Mouse (Mus musculus): ENCODE results near the gene Intu.
A peak's percentile ranks its signal among the peaks of the same experiment; 100 is the strongest.

Gene Intu

DNA sequence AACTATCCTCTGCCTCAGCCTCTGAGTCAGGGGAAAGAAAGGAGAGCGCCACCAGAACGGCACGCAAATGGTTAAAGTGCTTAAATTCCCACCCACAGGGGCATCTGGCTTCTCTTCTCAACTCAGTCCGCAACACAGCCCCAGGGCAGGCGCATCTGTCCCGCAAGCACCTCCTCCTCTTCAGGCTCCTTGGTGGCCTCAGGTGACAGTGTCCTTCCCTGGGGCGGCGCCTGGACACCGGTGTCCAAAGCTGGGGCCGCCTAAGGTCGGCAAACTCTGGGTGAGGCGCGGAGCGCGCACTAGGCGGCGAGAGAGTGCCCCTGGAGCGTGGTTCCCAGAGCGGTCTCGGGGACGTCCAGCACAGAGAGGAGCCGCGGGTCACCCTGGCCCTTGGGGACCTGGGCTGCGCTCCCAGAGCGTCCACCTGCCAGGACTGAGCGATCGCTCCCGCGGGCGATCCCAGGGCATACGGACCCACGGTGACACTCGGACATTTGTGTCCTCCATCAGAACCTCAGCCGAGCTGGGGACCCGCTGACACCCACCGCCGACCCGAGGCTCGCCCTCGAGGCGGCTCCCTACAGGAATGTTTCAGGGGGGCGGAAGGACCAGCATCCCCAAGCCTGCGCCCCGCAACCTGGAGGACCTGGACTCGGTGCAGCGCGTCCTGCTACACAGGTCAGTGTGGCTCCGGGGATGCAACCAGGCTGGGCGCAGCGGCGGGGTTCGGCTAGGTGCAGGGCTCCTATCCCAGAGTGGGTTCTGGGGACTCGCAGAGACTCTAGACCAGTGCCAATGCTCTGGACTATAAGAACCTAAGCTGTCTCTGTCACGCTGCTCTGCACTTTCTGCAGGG, at the start of gene Intu:
TSS of gene Intu (plus strand) at position 1 of the 856 bp plus-strand sequence.
- DNase-seq (ENCODE audit: extremely low read depth, insufficient read length, low spot score): no peak

DNA sequence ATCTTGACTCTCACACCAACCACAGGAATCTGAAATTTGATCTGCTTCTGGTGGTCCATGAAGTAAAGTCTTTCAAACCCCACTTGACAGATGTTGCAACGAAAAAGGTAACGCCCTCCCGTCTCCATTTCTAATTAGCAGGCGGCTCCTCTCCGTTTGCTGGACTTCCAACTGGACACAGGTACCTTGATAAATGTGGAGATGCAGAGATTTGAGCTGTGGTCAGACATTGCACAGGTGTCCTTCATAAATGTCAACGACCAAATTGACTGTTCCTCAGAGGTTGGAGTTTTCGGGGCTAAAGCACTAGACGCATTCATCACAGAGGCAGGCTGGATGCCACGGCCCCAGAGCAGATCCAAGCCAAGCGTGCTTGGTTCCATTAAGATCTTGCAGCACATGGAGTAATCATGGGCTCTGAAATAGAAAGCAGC, 47.8 kb upstream of the Intu start:
- DNase-seq (ENCODE audit: extremely low read depth, insufficient read length, low spot score): no peak

DNA sequence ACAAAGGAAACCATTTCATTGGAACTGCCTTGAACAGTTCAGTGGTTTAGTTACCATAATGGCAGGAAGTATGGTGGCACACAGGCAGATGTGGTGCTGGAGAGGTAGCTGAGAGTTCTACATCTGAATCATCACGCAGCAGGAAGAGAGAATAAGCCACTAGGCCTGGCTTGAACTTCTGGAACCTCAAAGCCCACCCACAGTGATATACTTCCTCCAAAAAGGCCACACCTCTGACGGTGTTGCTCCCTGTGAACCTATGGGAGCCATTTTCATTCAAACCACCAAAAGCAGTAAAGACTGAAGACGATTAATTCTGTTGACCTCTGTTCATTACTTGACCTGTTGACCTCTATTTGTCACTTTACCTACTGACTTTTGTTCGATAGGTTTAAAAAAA, 43.7 kb upstream of the Intu start:
- no peak for DNase-seq (ENCODE audit: extremely low read depth, insufficient read length, low spot score)

DNA sequence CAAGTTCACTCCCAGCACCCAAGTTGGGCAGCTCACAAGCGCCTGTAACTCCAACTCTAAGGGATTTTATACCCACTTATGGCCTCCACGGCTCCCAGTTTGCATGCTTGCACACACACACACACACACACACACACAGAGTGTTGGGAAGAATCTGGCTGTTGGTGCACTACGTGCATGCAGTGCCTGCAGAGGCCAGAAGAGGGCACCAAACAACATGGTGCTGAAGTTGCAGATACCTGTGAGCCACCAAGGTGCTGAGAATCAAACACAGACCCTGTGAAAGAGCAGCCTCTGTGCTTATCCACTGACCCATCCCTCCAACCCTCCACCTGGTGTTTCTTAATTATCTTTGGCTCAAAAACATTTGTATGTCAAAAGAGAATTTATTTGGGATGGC, 39.3 kb upstream of the Intu start:
- no peak for DNase-seq (ENCODE audit: extremely low read depth, insufficient read length, low spot score)

DNA sequence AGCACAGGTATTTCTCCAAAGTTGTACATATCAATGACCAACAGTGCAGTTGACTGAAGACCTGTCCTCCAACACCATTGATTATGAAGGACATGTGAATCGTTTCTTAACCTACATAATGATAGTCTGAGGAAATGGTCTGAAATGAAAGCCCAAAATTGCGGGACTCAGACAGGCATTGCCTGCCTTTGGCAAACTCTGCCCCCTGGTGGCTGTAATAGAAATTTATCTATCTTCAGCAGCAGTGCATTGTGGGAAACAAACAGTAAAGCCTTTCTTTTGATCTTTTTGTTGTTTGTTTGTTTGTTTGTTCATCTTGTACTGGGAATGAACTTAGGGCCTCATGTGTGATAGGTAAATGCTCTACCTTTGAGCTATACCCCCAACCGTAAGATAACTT, 32.2 kb upstream of the Intu start:
- no peak for DNase-seq (ENCODE audit: extremely low read depth, insufficient read length, low spot score)

DNA sequence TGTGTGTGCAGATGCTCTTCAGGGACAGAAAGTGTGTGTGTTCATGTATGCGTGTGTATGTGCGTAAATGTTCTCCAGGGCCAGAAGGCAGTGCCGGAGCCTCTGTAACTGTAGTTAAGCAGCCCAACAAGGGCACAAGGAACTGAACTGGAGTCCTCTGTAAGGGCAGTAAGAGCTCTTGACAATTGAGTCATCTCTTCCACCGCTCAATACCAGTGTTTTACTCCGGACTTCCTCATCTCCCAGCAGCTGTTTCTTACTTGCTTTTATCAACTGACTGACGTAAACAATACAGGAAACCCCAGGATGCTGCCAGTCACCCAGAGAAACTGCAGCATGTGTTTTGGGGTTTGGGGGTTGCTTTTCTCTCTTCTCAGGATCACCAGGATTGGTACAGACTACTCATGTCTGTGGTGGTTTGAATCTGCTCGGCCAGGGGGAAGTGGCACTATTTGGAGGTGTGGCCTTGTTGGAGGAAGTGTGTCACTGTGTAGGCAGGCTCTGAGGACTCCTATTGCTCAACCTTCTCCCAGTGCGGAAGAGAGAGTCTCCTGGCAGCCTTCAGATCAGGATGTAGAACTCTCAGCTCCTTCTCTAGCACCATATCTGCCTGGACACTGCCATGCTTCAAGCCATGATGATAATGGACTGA, 30.8 kb upstream of the Intu start:
- DNase-seq (ENCODE audit: extremely low read depth, insufficient read length, low spot score): peak; percentile 59

DNA sequence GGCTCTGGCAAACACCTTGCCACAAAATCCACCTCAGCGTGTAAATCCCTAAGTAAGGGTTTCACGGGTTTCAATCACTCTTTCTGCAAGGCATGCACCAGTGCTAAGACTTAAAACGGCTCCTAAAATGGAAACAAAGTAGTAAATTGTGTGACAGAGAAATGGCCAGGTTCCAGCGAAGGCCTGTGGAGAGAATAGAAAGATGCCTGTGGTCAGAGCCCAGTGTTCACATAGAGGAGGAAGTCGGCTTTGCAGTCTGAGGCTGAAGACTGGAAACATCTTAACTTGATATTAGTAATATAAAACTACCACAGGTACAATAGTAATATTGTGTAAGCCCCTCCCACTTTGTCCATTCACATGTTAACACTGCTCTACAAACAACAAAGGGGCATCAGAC, 26.7 kb upstream of the Intu start:
- DNase-seq (ENCODE audit: extremely low read depth, insufficient read length, low spot score): no peak

DNA sequence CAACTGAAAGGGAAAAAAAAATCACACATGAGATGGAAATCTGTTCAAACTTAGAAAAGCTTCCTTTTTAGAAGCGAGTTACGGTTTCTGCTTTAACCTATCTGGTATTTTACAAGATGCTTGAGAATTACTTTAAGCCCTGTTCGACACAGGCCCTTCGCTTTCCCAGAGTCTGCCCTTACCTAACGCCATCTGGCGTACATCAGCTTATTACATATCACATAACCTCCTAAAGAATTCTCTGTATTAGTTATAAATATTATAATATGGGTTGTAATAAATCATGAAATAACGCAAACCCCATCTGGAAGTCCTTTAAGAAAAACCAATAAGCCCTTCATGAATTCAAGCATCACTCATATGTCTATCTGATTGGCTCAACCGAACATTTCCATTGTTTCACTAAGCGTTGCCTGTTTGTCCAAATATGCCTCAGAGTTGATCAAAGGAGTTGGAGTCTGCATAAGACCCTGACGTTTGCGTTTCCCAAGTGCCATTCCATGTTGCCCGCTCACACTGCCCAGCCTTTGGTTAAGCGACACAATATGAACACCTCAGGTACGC, 25.6 kb upstream of the Intu start:
- DNase-seq (ENCODE audit: extremely low read depth, insufficient read length, low spot score): no peak

DNA sequence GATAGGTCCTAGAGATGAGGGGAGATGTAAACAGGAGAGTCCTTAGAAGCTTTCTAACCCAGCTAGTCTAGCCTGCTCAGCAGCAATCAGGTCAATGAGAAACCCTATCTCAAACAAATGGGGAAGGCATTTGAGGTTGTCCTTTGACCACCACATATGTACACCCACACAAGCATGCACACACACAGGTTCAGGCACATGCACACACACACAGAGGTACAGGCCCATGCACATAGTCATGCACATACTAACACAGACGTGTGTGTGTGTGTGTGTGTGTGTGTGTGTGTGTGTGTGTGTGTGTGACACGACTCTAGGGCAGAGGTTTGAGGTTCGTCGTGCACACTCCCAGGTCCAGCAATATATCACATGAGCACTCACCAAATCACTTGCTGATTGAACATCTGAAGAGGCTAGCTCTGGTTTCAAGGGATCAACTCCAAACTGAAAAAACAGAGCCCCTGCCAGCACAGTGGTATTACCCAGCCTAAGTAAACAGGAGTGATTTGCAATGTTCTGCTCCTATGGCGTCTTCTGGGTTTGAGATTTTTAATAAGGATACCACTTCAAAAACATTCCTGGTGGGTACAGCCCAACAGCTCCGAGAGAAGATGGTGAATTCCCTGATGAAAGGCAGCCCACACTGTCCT, 22.0 kb upstream of the Intu start:
- no peak for DNase-seq (ENCODE audit: extremely low read depth, insufficient read length, low spot score)

DNA sequence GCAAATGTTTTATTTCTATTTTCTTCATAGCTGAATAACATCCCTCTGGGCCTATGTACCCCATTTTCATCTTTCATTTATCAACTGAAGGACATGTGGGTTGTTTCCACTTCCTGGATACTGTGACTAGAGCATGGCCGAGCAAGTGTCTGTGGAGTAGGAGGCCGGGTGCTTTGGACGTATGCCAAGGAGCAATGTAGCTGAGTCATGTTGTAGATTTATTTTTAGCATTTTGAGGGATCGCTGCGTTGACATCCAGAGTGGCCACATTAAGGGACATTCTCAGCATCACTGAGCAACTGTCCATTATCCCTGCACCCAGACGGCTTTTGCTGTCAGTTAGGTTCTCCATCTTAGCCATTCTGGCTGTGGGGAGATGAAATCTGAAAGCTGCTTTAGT, 20.5 kb upstream of the Intu start:
- DNase-seq (ENCODE audit: extremely low read depth, insufficient read length, low spot score): peak; percentile 54

DNA sequence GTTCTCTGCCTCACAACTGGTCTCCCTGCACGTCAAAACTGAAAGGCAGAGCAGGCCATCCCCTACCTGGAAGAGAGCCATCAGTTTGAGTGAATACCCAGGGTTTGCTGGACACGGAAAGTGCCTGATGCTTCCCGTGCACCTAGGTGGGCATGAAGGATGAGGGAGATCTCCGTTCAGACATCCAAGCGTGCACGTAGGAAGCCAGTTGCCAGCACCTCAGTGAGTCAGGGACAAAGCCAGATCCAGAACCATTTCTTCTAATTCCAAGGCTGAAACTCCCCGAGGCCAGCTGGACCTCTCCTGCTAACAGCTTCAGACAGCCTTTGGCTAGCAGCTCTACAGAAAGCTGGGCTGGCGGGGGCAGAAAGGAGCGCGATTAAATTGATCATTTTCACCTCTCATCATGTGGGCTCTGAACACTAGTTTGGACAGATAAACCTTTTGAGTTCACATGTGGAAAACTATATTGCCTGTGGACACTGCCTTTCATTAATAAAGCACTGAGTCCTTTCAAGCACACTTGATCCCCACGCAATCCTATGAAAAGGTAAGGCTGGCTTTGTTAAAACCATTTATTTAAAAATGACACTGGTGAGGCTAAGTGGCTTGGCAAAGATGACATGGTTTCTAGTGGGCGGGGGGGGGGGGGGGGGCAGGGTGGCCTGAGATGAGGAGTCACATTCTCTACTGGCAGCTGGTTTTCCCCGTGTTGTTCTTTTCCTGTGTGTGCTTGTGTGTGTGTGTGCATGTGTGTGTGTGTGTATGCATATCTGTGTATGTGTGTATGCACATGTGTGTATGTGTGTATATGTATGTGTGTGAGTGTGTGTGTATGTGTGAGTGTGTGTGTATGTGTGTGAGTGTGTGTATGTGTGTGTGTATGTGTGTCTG, 17.9 kb upstream of the Intu start:
- DNase-seq (ENCODE audit: extremely low read depth, insufficient read length, low spot score): no peak

DNA sequence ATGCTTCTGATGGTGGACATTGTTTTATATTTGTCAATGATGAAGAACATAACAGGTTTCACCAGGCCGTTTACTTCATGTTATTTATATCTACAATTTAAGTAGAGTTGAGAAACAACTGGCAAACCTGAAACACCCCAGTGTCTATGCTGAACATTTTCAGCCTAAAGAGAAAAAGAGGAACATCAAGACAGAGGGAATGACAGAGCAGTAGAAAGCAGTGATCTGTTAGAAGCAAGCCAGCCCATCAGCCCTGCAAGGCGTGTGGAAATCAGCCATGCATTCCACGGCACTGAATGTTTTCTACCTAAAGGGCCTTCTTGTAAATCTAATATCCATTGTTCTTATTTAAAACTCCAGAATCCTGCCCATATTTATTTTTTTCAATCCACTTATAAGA, 12.8 kb upstream of the Intu start:
- no peak for DNase-seq (ENCODE audit: extremely low read depth, insufficient read length, low spot score)

DNA sequence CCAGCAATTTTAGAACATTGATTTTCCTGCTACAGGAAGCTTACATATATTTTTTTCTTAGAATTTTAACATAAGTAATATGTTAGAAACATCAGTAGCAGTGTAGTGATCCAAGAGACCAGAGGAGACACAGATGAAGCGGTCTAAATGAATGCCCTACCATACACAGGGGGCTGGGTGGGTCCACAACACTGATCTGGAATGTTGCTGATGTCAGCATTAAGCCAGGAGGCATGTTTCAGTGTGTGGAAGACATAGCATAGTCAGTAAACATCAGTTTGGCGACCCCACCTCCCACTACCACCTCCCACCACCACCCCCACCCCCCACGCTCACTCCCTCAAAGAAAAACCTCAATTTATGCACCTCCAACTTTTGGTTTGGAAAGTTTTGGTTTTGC, 11.5 kb upstream of the Intu start:
- no peak for DNase-seq (ENCODE audit: extremely low read depth, insufficient read length, low spot score)

DNA sequence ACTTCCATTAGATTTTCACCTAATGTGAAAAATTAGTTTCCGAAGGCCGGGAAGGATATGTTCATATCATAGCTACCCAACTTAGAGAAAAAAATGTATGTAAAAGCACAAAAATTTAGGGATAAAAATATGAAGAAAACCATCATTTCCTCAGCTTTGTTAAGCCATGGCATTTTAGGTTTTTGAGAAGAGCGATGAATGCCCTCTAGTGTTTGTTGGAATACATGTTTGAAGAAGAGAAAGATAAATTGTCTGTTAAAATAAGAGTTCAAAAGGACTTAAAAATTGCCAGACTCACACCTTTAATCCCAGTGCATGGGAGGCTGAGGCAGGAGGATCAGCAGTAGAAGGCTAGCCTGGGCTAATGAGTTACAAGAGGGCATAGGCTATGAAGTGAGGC, 10.5 kb upstream of the Intu start:
- DNase-seq (ENCODE audit: extremely low read depth, insufficient read length, low spot score): no peak

DNA sequence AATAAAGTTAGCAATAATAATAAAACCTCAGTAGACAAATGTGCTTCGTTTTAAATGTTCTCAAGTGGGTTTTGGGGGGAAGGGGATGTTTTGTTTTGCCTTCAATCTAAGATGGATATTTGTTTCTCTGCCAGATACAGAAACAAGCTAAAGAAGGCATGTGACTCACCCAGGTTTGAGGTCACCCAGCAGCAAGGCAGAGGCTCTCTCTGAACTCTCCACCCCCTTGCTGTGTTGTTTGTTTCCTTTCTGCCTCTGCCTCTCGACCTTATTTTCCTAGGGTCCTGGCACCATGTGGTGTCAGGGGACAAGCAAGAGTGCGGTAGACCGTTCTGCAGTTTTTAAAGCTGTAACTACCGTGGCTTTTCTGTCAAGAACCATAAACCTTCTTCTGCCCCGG, 8.6 kb upstream of the Intu start:
- DNase-seq (ENCODE audit: extremely low read depth, insufficient read length, low spot score): no peak

DNA sequence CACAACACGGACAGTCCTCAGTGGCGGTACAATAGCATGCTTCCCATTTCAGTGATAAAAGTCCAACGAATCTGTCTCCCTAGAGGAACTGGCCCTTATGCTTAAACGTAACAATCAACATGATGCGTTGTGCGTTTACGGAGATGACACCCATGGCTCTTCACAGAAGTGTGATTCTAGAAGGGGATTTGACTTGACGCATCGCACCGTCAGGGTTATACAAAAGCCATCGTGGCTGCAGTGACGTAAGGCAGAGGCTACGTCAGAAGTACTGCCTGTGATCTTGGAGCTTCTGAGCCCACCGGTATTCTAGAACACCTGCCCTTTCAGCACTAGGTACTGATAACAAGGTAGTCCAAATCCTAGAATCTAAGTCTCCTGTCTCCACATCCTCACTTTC, 8.2 kb upstream of the Intu start:
- no peak for DNase-seq (ENCODE audit: extremely low read depth, insufficient read length, low spot score)

DNA sequence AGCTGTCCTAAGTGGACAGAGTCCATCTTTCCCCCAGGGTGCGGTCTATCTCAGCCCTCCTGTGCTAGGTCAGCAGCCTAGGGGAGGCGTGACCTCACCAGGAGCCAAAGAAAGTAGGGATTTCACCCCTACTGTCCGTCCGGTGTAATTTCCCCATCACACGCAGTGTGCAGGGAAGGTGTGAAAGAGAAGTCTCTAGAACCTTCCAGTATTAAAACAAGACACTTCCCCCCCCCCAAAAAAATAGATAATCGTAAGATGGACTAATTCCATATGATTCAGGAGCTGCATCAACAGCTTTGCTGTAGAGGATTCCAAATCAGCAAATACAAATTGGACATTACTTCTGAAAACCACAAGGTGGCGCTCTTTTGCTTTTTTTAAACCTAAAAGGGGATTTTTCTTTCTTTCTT, 7.7 kb upstream of the Intu start:
- DNase-seq (ENCODE audit: extremely low read depth, insufficient read length, low spot score): no peak

DNA sequence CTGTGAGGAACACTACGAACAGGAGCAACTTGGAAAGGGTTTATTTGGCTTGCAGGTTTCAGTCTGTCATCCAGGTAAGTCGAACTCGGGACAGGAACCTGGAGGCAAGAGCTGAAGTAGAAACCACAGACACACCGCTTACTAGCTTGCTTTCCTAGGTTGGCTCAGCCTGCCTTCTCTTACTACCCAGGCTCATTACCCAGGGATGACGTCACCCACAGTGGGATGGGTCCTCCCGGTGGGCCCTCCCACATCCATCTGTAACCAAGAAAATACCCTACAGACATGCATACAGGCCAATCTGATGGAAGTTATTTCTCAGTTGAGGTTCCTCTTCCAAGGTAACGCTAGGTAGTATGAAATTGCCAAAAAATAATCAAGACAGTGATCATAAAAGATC, 6.2 kb upstream of the Intu start:
- DNase-seq (ENCODE audit: extremely low read depth, insufficient read length, low spot score): no peak

DNA sequence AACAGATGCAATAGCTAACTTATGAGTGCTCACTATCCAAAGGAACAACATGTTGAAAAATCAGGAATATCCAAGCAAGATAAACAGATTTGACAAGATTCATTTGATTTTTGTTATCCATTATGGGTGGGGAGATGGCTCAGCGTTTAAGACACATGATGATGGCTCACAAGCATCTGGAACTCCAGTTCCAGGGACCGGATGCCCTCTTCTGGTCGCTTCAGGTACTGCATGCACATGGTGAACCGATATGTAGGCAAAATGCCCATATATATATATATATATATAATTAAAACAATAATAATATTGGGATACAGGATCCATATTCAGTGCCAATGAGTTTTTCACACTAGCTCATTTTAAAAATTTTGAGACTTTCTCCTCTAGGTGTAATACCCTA, 5.7 kb upstream of the Intu start:
- no peak for DNase-seq (ENCODE audit: extremely low read depth, insufficient read length, low spot score)

DNA sequence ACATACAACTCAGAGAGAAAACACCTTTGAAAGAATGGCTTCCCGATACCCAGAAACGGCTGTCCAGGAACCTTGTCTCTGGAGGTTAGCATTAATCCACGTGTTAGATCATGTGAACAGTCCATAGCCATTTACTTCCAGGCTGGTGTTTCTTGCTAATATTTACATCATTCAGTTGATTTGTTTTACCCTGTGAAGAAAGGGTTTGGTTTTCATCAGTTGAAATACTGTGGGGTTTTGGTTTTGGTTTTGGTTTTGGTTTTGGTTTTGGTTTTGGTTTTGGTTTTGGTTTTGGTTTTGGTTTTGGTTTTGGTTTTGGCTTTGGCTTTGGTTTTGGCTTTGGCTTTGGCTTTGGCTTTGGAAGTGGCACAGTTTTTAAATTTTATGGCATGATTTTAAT, 5.0 kb upstream of the Intu start:
- DNase-seq (ENCODE audit: extremely low read depth, insufficient read length, low spot score): no peak

DNA sequence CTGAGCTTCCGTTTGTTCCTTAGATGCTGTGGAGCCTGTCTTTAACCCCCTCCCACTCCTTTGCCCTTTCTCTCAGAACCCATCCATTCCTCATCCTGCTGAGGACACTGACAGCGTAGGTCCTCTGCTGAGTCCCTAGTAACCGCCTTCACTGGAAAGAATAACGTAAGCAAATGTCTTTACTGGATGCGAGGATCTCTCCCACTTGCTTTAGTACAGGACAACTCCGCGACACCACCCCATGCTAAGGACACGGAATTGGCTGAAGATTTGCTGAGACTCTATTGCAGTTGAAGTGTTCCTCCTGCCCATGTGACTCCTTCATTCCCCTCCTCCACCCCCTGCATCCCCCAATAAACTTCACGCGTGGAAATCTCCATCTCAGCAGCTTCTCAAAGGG, 3.9 kb upstream of the Intu start:
- DNase-seq (ENCODE audit: extremely low read depth, insufficient read length, low spot score): no peak

All from 3134 (cell line).